Mouse (Mus musculus): ENCODE results near the gene AA467197. TPM values are rescaled to one million over a fixed set of nuclear protein-coding genes. Genes with fewer than 3 reads are reported as not detected.

Gene AA467197
- polyA plus RNA-seq, 1 experiment from 2014 or later, result 0.34 TPM

GRCm38 (mm10) chr2:122665973-122666875 lies 29.4 kb downstream of the AA467197 start:
- Histone ChIP-seq H3K9ac (ENCODE audit: low read depth, low read length) (no peak overlapping the region), H3K27ac (no peak overlapping the region), H3K4me2 (ENCODE audit: low read length) (no peak overlapping the region), H3K4me1 (replicated peaks; ENCODE audit: insufficient read depth, low read length) (no peaks in the 10 kb centered on the region), H3K9me3 (replicated peaks; ENCODE audit: low read length) (no peaks in the 10 kb centered on the region), H3K36me3 (ENCODE audit: insufficient read depth, low read length) (no peaks in the 10 kb centered on the region), H3K27me3 (ENCODE audit: insufficient read depth, low read length) (no peaks in the 10 kb centered on the region), H3K4me3 (replicated peaks; ENCODE audit: low read depth, low read length) (no peak overlapping the region)
- WGBS, result 25% methylated on average over 12 of the region's 12 CpGs
- TF ChIP-seq CTCF (IDR thresholded peaks at IDR 0.05; ENCODE audit: low read depth), result peak; percentile 65
- peak; percentile 65; the same call in 1 of the 2 replicates for ATAC-seq (replicated peaks; ENCODE audit: low FRiP score, low read depth)
- DNase-seq (ENCODE audit: low spot score), result peak; percentile 69

DNA sequence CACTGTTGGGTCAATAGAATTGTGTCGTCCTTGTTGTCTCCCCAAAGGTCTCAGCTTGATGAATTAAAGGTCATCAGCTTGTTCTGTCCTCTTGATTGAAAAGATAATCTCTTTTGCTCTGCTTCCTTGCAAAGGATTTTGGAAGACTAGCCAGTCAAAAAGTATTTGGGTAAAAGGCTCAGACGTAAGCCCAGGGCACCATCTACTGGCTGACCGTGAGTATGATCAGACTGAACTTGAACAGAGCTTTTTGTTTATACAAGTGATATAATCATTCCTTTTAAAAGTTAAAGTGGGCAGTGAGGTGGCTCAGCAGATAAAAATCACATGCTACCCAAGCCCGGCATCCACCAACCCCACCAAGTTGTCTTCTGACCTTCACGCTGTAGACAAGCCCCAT lies 31.1 kb downstream of the AA467197 start:
- Histone ChIP-seq H3K9me3 (replicated peaks; ENCODE audit: low read length) (no peaks in the 10 kb centered on the region), H3K9ac (ENCODE audit: low read depth, low read length) (no peak overlapping the region), H3K27me3 (ENCODE audit: insufficient read depth, low read length) (no peaks in the 10 kb centered on the region), H3K4me2 (ENCODE audit: low read length) (no peak overlapping the region), H3K4me1 (replicated peaks; ENCODE audit: insufficient read depth, low read length) (no peaks in the 10 kb centered on the region), H3K4me3 (replicated peaks; ENCODE audit: low read depth, low read length) (no peak overlapping the region), H3K36me3 (ENCODE audit: insufficient read depth, low read length) (no peaks in the 10 kb centered on the region), H3K27ac (no peak overlapping the region)
- TF ChIP-seq CTCF (IDR thresholded peaks at IDR 0.05; ENCODE audit: low read depth), result peak; percentile 75
- DNase-seq (ENCODE audit: low spot score) (peak; percentile 73), ATAC-seq (replicated peaks; ENCODE audit: low FRiP score, low read depth) (no peak)
- 39% methylated on average over 5 of the region's 5 CpGs for WGBS

GRCm38 (mm10) chr2:122671714-122672113 lies 34.9 kb downstream of the AA467197 start:
- Histone ChIP-seq H3K9ac (ENCODE audit: low read depth, low read length) (no peak overlapping the region), H3K4me3 (replicated peaks; ENCODE audit: low read depth, low read length) (no peak overlapping the region), H3K4me1 (replicated peaks; ENCODE audit: insufficient read depth, low read length) (no peaks in the 10 kb centered on the region), H3K36me3 (ENCODE audit: insufficient read depth, low read length) (no peaks in the 10 kb centered on the region), H3K9me3 (replicated peaks; ENCODE audit: low read length) (no peaks in the 10 kb centered on the region), H3K4me2 (ENCODE audit: low read length) (no peak overlapping the region), H3K27ac (no peak overlapping the region), H3K27me3 (ENCODE audit: insufficient read depth, low read length) (no peaks in the 10 kb centered on the region)
- no peak for TF ChIP-seq CTCF (IDR thresholded peaks at IDR 0.05; ENCODE audit: low read depth)
- 76% methylated on average over 5 of the region's 5 CpGs for WGBS
- ATAC-seq (replicated peaks; ENCODE audit: low FRiP score, low read depth) (no peak), DNase-seq (ENCODE audit: low spot score) (no peak)

DNA sequence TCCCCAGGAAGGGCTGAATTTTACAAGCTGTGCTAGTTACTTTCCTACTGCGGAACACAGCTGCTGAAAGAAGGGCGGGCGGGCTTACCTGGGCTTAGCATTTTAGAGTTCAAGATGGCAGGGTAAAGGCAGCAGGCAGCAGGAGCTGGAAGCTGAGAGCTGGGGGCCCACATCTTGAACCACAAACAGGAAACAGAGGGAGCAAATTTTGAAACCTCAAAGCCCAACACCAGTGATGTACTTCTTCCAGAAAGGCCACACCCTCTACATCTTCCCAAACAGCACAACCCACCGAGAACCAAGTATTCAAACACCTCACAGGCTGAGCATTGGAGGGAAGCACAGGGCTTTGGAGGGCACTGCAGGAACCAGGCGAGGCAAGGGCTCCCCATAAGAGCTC lies 36.1 kb downstream of the AA467197 start:
- no peaks in the 10 kb centered on the region for H3K36me3 ChIP-seq (ENCODE audit: insufficient read depth, low read length)
- no peak overlapping the region for H3K9ac ChIP-seq (ENCODE audit: low read depth, low read length)
- no peaks in the 10 kb centered on the region for H3K9me3 ChIP-seq (replicated peaks; ENCODE audit: low read length)
- no peak overlapping the region for H3K27ac ChIP-seq
- no peaks in the 10 kb centered on the region for H3K4me1 ChIP-seq (replicated peaks; ENCODE audit: insufficient read depth, low read length)
- no peak for TF ChIP-seq CTCF (IDR thresholded peaks at IDR 0.05; ENCODE audit: low read depth)
- WGBS, result 65% methylated on average over 5 of the region's 5 CpGs
- H3K27me3 ChIP-seq (ENCODE audit: insufficient read depth, low read length), result no peaks in the 10 kb centered on the region
- H3K4me2 ChIP-seq (ENCODE audit: low read length), result no peak overlapping the region
- H3K4me3 ChIP-seq (replicated peaks; ENCODE audit: low read depth, low read length), result no peak overlapping the region
- no peak for DNase-seq (ENCODE audit: low spot score)
- no peak for ATAC-seq (replicated peaks; ENCODE audit: low FRiP score, low read depth)

DNA sequence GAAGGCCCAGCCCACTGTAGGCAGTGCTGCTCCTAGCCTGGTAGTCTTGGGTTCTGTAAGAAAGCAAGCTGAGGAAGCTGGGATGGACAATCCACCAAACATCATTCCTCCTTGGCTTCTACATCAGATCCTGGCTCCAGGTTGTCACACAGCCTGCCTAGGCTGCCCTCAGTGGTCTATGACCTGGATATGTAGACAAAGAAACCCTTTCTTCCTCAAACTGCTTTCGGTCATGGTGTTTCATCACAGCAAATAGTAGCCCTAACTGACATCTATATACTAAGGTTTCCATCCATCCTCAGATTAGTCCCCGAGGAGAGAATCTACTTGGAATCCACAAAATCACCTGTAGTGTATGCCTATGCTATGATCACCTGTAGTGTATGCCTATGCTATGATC lies 38.3 kb downstream of the AA467197 start:
- Histone ChIP-seq H3K4me1 (replicated peaks; ENCODE audit: insufficient read depth, low read length) (no peaks in the 10 kb centered on the region), H3K36me3 (ENCODE audit: insufficient read depth, low read length) (no peaks in the 10 kb centered on the region), H3K4me3 (replicated peaks; ENCODE audit: low read depth, low read length) (no peak overlapping the region), H3K27me3 (ENCODE audit: insufficient read depth, low read length) (no peaks in the 10 kb centered on the region), H3K27ac (no peak overlapping the region), H3K9me3 (replicated peaks; ENCODE audit: low read length) (no peaks in the 10 kb centered on the region), H3K9ac (ENCODE audit: low read depth, low read length) (no peak overlapping the region), H3K4me2 (ENCODE audit: low read length) (no peak overlapping the region)
- TF ChIP-seq CTCF (IDR thresholded peaks at IDR 0.05; ENCODE audit: low read depth), result no peak
- no peak for DNase-seq (ENCODE audit: low spot score)
- 93% methylated on average over 2 of the region's 2 CpGs for WGBS
- ATAC-seq (replicated peaks; ENCODE audit: low FRiP score, low read depth), result no peak

DNA sequence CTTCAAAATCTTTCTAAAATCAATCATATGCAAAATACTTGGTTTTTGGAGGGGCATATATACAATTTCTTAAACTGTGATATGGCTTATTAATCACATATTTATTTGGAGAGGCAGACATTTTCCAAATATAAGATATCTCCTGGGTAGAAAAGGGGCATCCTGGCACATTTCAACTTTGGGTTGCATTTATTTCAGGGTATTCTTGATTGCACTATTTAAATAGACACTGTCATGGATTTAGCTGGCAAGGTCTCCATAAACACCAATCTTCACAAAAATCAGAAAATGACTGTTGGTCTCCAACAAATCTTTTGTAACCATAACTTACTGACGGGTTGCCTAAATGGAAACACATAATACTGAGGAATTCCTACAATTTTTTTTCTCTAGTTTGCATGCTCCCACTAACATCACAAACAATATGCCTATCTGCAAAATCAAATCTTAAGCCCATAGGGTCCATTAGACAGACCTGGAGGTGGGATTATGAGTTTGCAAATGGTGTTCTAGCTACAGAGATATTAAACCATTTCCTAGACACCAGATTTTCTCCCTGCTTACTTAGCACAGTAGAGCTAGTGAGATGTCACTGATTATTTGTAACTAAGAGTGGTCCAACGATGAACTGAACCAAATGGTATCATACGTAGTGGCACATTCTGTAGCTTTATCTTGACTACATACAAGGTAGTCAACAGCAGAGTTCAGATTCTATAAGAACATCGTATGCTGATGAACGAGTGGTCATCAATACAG lies 44.8 kb downstream of the AA467197 start:
- no peak overlapping the region for H3K4me2 ChIP-seq (ENCODE audit: low read length)
- 89% methylated on average over 5 of the region's 5 CpGs for WGBS
- H3K9ac ChIP-seq (ENCODE audit: low read depth, low read length), result no peak overlapping the region
- no peak overlapping the region for H3K27ac ChIP-seq
- ATAC-seq (replicated peaks; ENCODE audit: low FRiP score, low read depth), result no peak
- no peak for TF ChIP-seq CTCF (IDR thresholded peaks at IDR 0.05; ENCODE audit: low read depth)
- DNase-seq (ENCODE audit: low spot score), result peak; percentile 16
- no peaks in the 10 kb centered on the region for H3K4me1 ChIP-seq (replicated peaks; ENCODE audit: insufficient read depth, low read length)
- H3K27me3 ChIP-seq (ENCODE audit: insufficient read depth, low read length), result no peaks in the 10 kb centered on the region
- H3K9me3 ChIP-seq (replicated peaks; ENCODE audit: low read length), result peaks cover 11% of the 10 kb centered on the region
- H3K4me3 ChIP-seq (replicated peaks; ENCODE audit: low read depth, low read length), result no peak overlapping the region
- peaks cover 4% of the 10 kb centered on the region; the same call in 1 of the 2 replicates for H3K36me3 ChIP-seq (ENCODE audit: insufficient read depth, low read length)

All from kidney, postnatal 0 days (tissue).